Mouse (Mus musculus) kidney, adult 2 months (tissue): ENCODE results near the gene Gm49396. TPM values are rescaled to one million over a fixed set of nuclear protein-coding genes. Genes with fewer than 3 reads are reported as not detected.

Source experiments
- DNase-seq: peaks from one replicate; pipeline ENCODE4 v3.0.0; 2021
- H3K27ac ChIP-seq: fragments of 200-500 bp; 2 replicates; pipeline ENCODE4 v1.5.1; 2012; ENCODE audit warnings: low read depth, low read length, control low read depth, inconsistent platforms; ENCODE audit not compliant: insufficient read depth
- H3K27me3 ChIP-seq: fragments of 200-500 bp; replicated peaks from 2 replicates; pipeline ENCODE4 v1.6.1; 2012; ENCODE audit warnings: mild to moderate bottlenecking, moderate library complexity, low read length, inconsistent platforms; ENCODE audit not compliant: control insufficient read depth, insufficient read depth
- H3K36me3 ChIP-seq: fragments of 200-500 bp; 2 replicates; pipeline ENCODE4 v1.6.1; 2012; ENCODE audit warnings: mild to moderate bottlenecking, moderate library complexity, low read length, inconsistent platforms; ENCODE audit not compliant: control insufficient read depth, insufficient read depth
- H3K4me1 ChIP-seq: fragments of 200-500 bp; 2 replicates; pipeline ENCODE4 v1.6.1; 2011; ENCODE audit warnings: low read length; ENCODE audit not compliant: control insufficient read depth, insufficient read depth
- H3K4me3 ChIP-seq: fragments of 200-500 bp; 2 replicates; pipeline ENCODE4 v1.5.1; 2011; ENCODE audit warnings: mild to moderate bottlenecking, low read depth, low read length, control low read depth; ENCODE audit not compliant: insufficient read depth
- CTCF ChIP-seq: fragments of 200-500 bp; conservative IDR thresholded peaks from 2 replicates; pipeline ENCODE4 v1.5.1; 2011; ENCODE audit warnings: low read depth, mild to moderate bottlenecking, control low read depth, low read length, moderate library complexity, mixed read lengths; ENCODE audit not compliant: insufficient read depth, insufficient read length
- POLR2A ChIP-seq: fragments of 200-500 bp; IDR thresholded peaks from one replicate; pipeline ENCODE4 v1.6.1; 2011; ENCODE audit warnings: low read depth, low read length, control low read depth
- WGBS: fragments of 180-500 bp; shearing (Covaris S2); methylation state at CpG from one replicate; pipeline ENCODE4 v1.1.7; 2018; 5-methylcytosine and 5-hydroxymethylcytosine counted together
- polyA plus RNA-seq: library from polyadenylated mRNA; depleted of rRNA; stranded (reverse); fragments of >200 nt; gene quantifications from 2 replicates; pipeline ENCODE4 v1.2.3, GENCODE M21; 2012; rRNA removed

Gm49396 gene
- polyA plus RNA-seq, result 1.5 and 1.9 TPM in 2 replicates

GRCm38 (mm10) chr7:30563117-30563905, at the start of gene Gm49396, which contains the start of the genes U2af1l4 and Psenen:
TSS of gene Gm49396 (plus strand) at chr7:30563344.
TSS of gene U2af1l4 (plus strand) at chr7:30563301.
TSS of gene Psenen (minus strand) at chr7:30563627.
- peak; percentile 99 for DNase-seq
- under 1% methylated on average over 45 of the region's 45 CpGs for WGBS
- Histone ChIP-seq H3K4me3 (peak within 1 kb of the TSS; percentile 71), H3K36me3 (no peaks in the 10 kb centered on the region), H3K27ac (peak within 1 kb of the TSS; percentile 91), H3K4me1 (peaks cover 3% of the 10 kb centered on the region; the same call in 1 of the 2 replicates), H3K27me3 (no peaks in the 10 kb centered on the region)
- no peak for TF ChIP-seq POLR2A
- TF ChIP-seq CTCF, result no peak

DNA sequence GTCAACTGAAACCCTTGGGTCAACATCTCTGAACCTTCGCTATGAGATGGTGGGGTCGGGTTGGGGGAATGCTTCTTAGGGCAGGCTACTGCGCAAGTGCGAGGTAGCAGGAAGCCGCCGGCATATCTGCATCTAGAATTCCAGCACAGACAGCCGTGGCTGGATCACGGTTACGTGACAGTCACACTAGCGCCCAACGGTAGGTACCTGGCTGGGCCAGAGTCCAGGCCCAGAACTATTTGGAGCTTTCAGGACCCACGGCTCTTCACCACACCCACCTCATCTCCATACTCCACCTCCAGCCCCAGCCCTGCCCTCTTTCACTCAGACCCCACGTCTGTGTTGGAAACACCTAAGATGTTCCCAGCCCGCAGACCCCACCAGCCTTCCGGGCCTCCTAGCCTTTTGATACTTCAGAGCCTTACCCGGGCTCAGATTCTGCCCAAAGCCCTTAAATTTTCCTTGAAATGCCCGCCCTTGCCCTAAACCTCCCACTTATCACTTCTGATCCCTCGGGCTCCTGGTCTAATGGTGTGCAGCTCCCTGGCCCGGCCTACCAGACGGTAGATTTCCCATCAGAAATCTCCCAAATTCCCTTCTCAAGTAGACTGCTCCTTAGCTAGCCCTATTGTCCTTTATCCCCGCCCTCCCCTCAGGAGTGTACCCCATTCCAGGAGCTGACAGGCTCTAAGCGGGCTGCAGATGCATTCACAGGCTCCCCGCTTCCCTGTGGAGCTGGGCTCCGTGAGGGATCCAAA, 48.0 kb upstream of the Gm49396 start:
- TF ChIP-seq CTCF, result no peak
- no peak for TF ChIP-seq POLR2A
- Histone ChIP-seq H3K4me3 (no peak overlapping the region), H3K27ac (no peak overlapping the region), H3K36me3 (no peaks in the 10 kb centered on the region), H3K27me3 (no peaks in the 10 kb centered on the region), H3K4me1 (no peaks in the 10 kb centered on the region)
- DNase-seq, result peak; percentile 23
- WGBS, result 59% methylated on average over 24 of the region's 24 CpGs

- Histone ChIP-seq H3K4me1 (no peaks in the 10 kb centered on the region), H3K27ac (no peak overlapping the region), H3K4me3 (no peak overlapping the region), H3K27me3 (no peaks in the 10 kb centered on the region), H3K36me3 (no peaks in the 10 kb centered on the region)
- no peak for TF ChIP-seq POLR2A
- TF ChIP-seq CTCF, result no peak
- DNase-seq, result no peak
- WGBS, result 57% methylated on average over 8 of the region's 8 CpGs
These were observed 44.8 kb upstream of the Gm49396 start for GRCm38 (mm10) chr7:30518325-30518724.

DNA sequence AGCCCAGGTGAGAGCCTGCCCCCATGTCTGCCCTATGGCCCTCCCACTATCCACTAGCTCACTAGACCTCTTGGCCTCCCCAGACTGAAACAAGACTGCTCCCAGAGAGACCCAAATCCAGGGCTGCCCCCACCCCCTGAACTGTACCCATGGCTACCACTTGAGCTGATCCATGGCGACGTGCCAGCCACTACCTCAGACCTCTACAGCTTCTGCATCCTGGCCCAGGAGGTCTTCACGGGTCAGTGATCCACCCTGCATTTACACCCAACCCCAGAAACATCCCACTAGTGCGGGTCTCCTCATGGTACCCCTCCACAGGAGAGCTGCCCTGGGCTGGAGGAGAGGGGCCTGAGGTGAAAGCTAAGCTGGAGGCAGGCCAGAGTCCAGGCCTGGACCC, 42.7 kb upstream of the Gm49396 start:
- peak; percentile 17 for DNase-seq
- no peak for TF ChIP-seq CTCF
- TF ChIP-seq POLR2A, result no peak
- WGBS, result 53% methylated on average over 4 of the region's 4 CpGs
- Histone ChIP-seq H3K27ac (no peak overlapping the region), H3K27me3 (no peaks in the 10 kb centered on the region), H3K4me3 (no peak overlapping the region), H3K36me3 (no peaks in the 10 kb centered on the region), H3K4me1 (no peaks in the 10 kb centered on the region)

GRCm38 (mm10) chr7:30520856-30521255, 42.3 kb upstream of the Gm49396 start:
- Histone ChIP-seq H3K27ac (no peak overlapping the region), H3K27me3 (no peaks in the 10 kb centered on the region), H3K4me3 (no peak overlapping the region), H3K4me1 (no peaks in the 10 kb centered on the region), H3K36me3 (no peaks in the 10 kb centered on the region)
- WGBS, result 71% methylated on average over 5 of the region's 5 CpGs
- no peak for DNase-seq
- TF ChIP-seq CTCF (no peak), POLR2A (no peak)

GRCm38 (mm10) chr7:30522871-30523270, 40.3 kb upstream of the Gm49396 start:
- Histone ChIP-seq H3K27me3 (no peaks in the 10 kb centered on the region), H3K27ac (no peak overlapping the region), H3K4me3 (no peak overlapping the region), H3K36me3 (no peaks in the 10 kb centered on the region), H3K4me1 (no peaks in the 10 kb centered on the region)
- WGBS, result 68% methylated on average over 10 of the region's 10 CpGs
- no peak for TF ChIP-seq CTCF
- no peak for TF ChIP-seq POLR2A
- DNase-seq, result no peak

DNA sequence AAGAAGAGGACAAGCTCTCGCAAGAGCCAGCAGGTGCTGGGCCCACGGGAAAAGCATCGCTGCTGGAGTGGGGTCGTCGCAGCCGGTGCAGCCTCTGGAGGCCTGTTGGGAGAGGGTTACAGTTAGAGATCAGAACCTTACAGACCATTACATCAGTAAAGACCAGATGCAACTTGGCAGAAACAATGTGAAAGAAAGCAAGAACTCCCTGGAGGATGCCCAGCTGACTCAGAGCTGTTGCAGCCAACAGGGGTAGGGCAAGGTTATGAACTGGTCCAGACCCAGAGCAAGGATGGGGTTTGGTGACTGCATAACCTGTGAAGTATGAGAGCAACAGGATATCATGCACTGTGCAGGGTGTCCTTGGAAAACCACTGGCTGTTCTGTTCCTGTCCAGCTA, 38.7 kb upstream of the Gm49396 start:
- DNase-seq, result no peak
- WGBS, result 91% methylated on average over 6 of the region's 6 CpGs
- Histone ChIP-seq H3K27me3 (no peaks in the 10 kb centered on the region), H3K4me1 (no peaks in the 10 kb centered on the region), H3K27ac (no peak overlapping the region), H3K4me3 (no peak overlapping the region), H3K36me3 (no peaks in the 10 kb centered on the region)
- no peak for TF ChIP-seq POLR2A
- TF ChIP-seq CTCF, result no peak
